Mouse (Mus musculus): ENCODE data around the gene Zscan2. TPM values are rescaled to one million over a fixed set of nuclear protein-coding genes. Genes with fewer than 3 reads are reported as not detected.

Gene Zscan2
- polyA plus RNA-seq, 1 experiment: 1.8 TPM

GRCm38 (mm10) chr7:80837736-80838135, 23.0 kb upstream of the Zscan2 start:
- H3K36me3 ChIP-seq (ENCODE audit: control insufficient read depth, insufficient read depth, low read length): no peaks in the 10 kb centered on the region
- TF ChIP-seq POLR2A (IDR thresholded peaks at IDR 0.05; ENCODE audit: low read depth, low read length) (no peak), CTCF (IDR thresholded peaks at IDR 0.05; ENCODE audit: extremely low read depth, insufficient read length, insufficient replicate concordance, low read depth, low read length) (no peak)
- H3K4me1 ChIP-seq (ENCODE audit: control insufficient read depth, insufficient read depth, insufficient read length, low read length): peaks cover 20% of the 10 kb centered on the region
- H3K27me3 ChIP-seq (ENCODE audit: control insufficient read depth, insufficient read depth, low read length): no peaks in the 10 kb centered on the region
- H3K27ac ChIP-seq (ENCODE audit: insufficient read depth, low read depth, low read length): no peak overlapping the region
- 58% methylated on average over 9 of the region's 9 CpGs for WGBS
- no peak overlapping the region for H3K4me3 ChIP-seq (ENCODE audit: low read depth, low read length)

GRCm38 (mm10) chr7:80838247-80838646, 22.5 kb upstream of the Zscan2 start:
- H3K27ac ChIP-seq (ENCODE audit: insufficient read depth, low read depth, low read length): no peak overlapping the region
- no peaks in the 10 kb centered on the region for H3K36me3 ChIP-seq (ENCODE audit: control insufficient read depth, insufficient read depth, low read length)
- TF ChIP-seq POLR2A (IDR thresholded peaks at IDR 0.05; ENCODE audit: low read depth, low read length) (no peak), CTCF (IDR thresholded peaks at IDR 0.05; ENCODE audit: extremely low read depth, insufficient read length, insufficient replicate concordance, low read depth, low read length) (no peak)
- 52% methylated on average over 7 of the region's 7 CpGs for WGBS
- peaks cover 17% of the 10 kb centered on the region; the same call in 1 of the 2 replicates for H3K4me1 ChIP-seq (ENCODE audit: control insufficient read depth, insufficient read depth, insufficient read length, low read length)
- no peak overlapping the region for H3K4me3 ChIP-seq (ENCODE audit: low read depth, low read length)
- no peaks in the 10 kb centered on the region for H3K27me3 ChIP-seq (ENCODE audit: control insufficient read depth, insufficient read depth, low read length)

- Histone ChIP-seq H3K4me1 (ENCODE audit: control insufficient read depth, insufficient read depth, insufficient read length, low read length) (peaks cover 14% of the 10 kb centered on the region; the same call in 1 of the 2 replicates), H3K27ac (ENCODE audit: insufficient read depth, low read depth, low read length) (no peak overlapping the region), H3K36me3 (ENCODE audit: control insufficient read depth, insufficient read depth, low read length) (no peaks in the 10 kb centered on the region), H3K27me3 (ENCODE audit: control insufficient read depth, insufficient read depth, low read length) (no peaks in the 10 kb centered on the region), H3K4me3 (ENCODE audit: low read depth, low read length) (no peak overlapping the region)
- no peak for TF ChIP-seq POLR2A (IDR thresholded peaks at IDR 0.05; ENCODE audit: low read depth, low read length)
- TF ChIP-seq CTCF (IDR thresholded peaks at IDR 0.05; ENCODE audit: extremely low read depth, insufficient read length, insufficient replicate concordance, low read depth, low read length): no peak
Measured at GRCm38 (mm10) chr7:80839755-80840154, 21.0 kb upstream of the Zscan2 start.

GRCm38 (mm10) chr7:80840241-80840640, 20.5 kb upstream of the Zscan2 start:
- Histone ChIP-seq H3K36me3 (ENCODE audit: control insufficient read depth, insufficient read depth, low read length) (no peaks in the 10 kb centered on the region), H3K4me1 (ENCODE audit: control insufficient read depth, insufficient read depth, insufficient read length, low read length) (peaks cover 14% of the 10 kb centered on the region; the same call in 1 of the 2 replicates), H3K27ac (ENCODE audit: insufficient read depth, low read depth, low read length) (no peak overlapping the region; the same call in 1 of the 2 replicates), H3K4me3 (ENCODE audit: low read depth, low read length) (no peak overlapping the region), H3K27me3 (ENCODE audit: control insufficient read depth, insufficient read depth, low read length) (no peaks in the 10 kb centered on the region)
- 20% methylated on average over 1 of the region's 1 CpGs for WGBS
- TF ChIP-seq POLR2A (IDR thresholded peaks at IDR 0.05; ENCODE audit: low read depth, low read length) (no peak), CTCF (IDR thresholded peaks at IDR 0.05; ENCODE audit: extremely low read depth, insufficient read length, insufficient replicate concordance, low read depth, low read length) (no peak)

- no peak overlapping the region for H3K27ac ChIP-seq (ENCODE audit: insufficient read depth, low read depth, low read length)
Measured at GRCm38 (mm10) chr7:80840937-80841336, 19.8 kb upstream of the Zscan2 start.

GRCm38 (mm10) chr7:80842132-80842531, 18.6 kb upstream of the Zscan2 start:
- Histone ChIP-seq H3K4me1 (ENCODE audit: control insufficient read depth, insufficient read depth, insufficient read length, low read length) (peaks cover 18% of the 10 kb centered on the region; the same call in 1 of the 2 replicates), H3K27me3 (ENCODE audit: control insufficient read depth, insufficient read depth, low read length) (no peaks in the 10 kb centered on the region), H3K27ac (ENCODE audit: insufficient read depth, low read depth, low read length) (no peak overlapping the region), H3K36me3 (ENCODE audit: control insufficient read depth, insufficient read depth, low read length) (no peaks in the 10 kb centered on the region), H3K4me3 (ENCODE audit: low read depth, low read length) (no peak overlapping the region)
- no peak for TF ChIP-seq CTCF (IDR thresholded peaks at IDR 0.05; ENCODE audit: extremely low read depth, insufficient read length, insufficient replicate concordance, low read depth, low read length)
- no peak for TF ChIP-seq POLR2A (IDR thresholded peaks at IDR 0.05; ENCODE audit: low read depth, low read length)
- 46% methylated on average over 5 of the region's 5 CpGs for WGBS

More at GRCm38 (mm10) chr7:80840937-80841336, 19.8 kb upstream of the Zscan2 start:
- no peak for TF ChIP-seq POLR2A (IDR thresholded peaks at IDR 0.05; ENCODE audit: low read depth, low read length)
- no peak for TF ChIP-seq CTCF (IDR thresholded peaks at IDR 0.05; ENCODE audit: extremely low read depth, insufficient read length, insufficient replicate concordance, low read depth, low read length)
- no peak overlapping the region for H3K4me3 ChIP-seq (ENCODE audit: low read depth, low read length)
- no peaks in the 10 kb centered on the region for H3K36me3 ChIP-seq (ENCODE audit: control insufficient read depth, insufficient read depth, low read length)
- H3K27me3 ChIP-seq (ENCODE audit: control insufficient read depth, insufficient read depth, low read length): no peaks in the 10 kb centered on the region
- H3K4me1 ChIP-seq (ENCODE audit: control insufficient read depth, insufficient read depth, insufficient read length, low read length): peaks cover 18% of the 10 kb centered on the region; the same call in 1 of the 2 replicates
- 41% methylated on average over 4 of the region's 4 CpGs for WGBS

- H3K27ac ChIP-seq (ENCODE audit: insufficient read depth, low read depth, low read length): no peak overlapping the region
- H3K27me3 ChIP-seq (ENCODE audit: control insufficient read depth, insufficient read depth, low read length): no peaks in the 10 kb centered on the region
- H3K4me3 ChIP-seq (ENCODE audit: low read depth, low read length): no peak overlapping the region
- WGBS: 95% methylated on average over 1 of the region's 1 CpGs
- TF ChIP-seq POLR2A (IDR thresholded peaks at IDR 0.05; ENCODE audit: low read depth, low read length): no peak
- no peak for TF ChIP-seq CTCF (IDR thresholded peaks at IDR 0.05; ENCODE audit: extremely low read depth, insufficient read length, insufficient replicate concordance, low read depth, low read length)
- H3K36me3 ChIP-seq (ENCODE audit: control insufficient read depth, insufficient read depth, low read length): no peaks in the 10 kb centered on the region
- H3K4me1 ChIP-seq (ENCODE audit: control insufficient read depth, insufficient read depth, insufficient read length, low read length): peaks cover 16% of the 10 kb centered on the region; the same call in 1 of the 2 replicates
Measured at GRCm38 (mm10) chr7:80843176-80843575, 17.5 kb upstream of the Zscan2 start.
